Mouse (Mus musculus) liver, adult 2 months (tissue): ENCODE results near the gene Pxdc1. TPM values are rescaled to one million over a fixed set of nuclear protein-coding genes. Genes with fewer than 3 reads are reported as not detected.

Experiments
- DNase-seq: peaks from one replicate; pipeline ENCODE4 v3.0.0-alpha.2; 2011; ENCODE audit warnings: low read depth, low spot score; ENCODE audit errors: extremely low read depth
- H3K27ac ChIP-seq: fragments of 200-500 bp; replicated peaks from 2 replicates; pipeline ENCODE4 v1.5.1; 2012; ENCODE audit warnings: low read depth, mild to moderate bottlenecking, control low read depth, inconsistent platforms, low read length; ENCODE audit not compliant: insufficient read depth
- H3K27me3 ChIP-seq: fragments of 200-500 bp; 2 replicates; pipeline ENCODE4 v1.6.1; 2012; ENCODE audit warnings: mild to moderate bottlenecking, moderate library complexity, low read length, inconsistent platforms; ENCODE audit not compliant: control insufficient read depth, insufficient read depth
- H3K36me3 ChIP-seq: fragments of 200-500 bp; 2 replicates; pipeline ENCODE4 v1.6.1; 2012; ENCODE audit warnings: low read length, inconsistent platforms; ENCODE audit not compliant: control insufficient read depth, insufficient read depth
- H3K4me1 ChIP-seq: fragments of 200-500 bp; 2 replicates; pipeline ENCODE4 v1.6.1; 2011; ENCODE audit warnings: low read length; ENCODE audit not compliant: control insufficient read depth, insufficient read depth
- H3K4me3 ChIP-seq: fragments of 200-500 bp; 2 replicates; pipeline ENCODE4 v1.5.1; 2011; ENCODE audit warnings: low read depth, mild to moderate bottlenecking, control low read depth, low read length, moderate library complexity; ENCODE audit not compliant: insufficient read depth
- H3K79me2 ChIP-seq: fragments of 200-500 bp; 2 replicates; pipeline ENCODE4 v1.6.1; 2012; ENCODE audit warnings: inconsistent platforms, mild to moderate bottlenecking, low read length, moderate library complexity; ENCODE audit not compliant: control insufficient read depth, insufficient read depth
- H3K9ac ChIP-seq: fragments of 200-500 bp; 2 replicates; pipeline ENCODE4 v1.6.1; 2012; ENCODE audit warnings: low read depth, mild to moderate bottlenecking, control low read depth, inconsistent platforms, low read length
- CTCF ChIP-seq: fragments of 200-500 bp; IDR thresholded peaks from 2 replicates; pipeline ENCODE4 v1.5.1; 2011; ENCODE audit warnings: low read depth, low read length, control low read depth
- POLR2A ChIP-seq: fragments of 200-500 bp; IDR thresholded peaks from 2 replicates; pipeline ENCODE4 v1.6.1; 2011; ENCODE audit warnings: low read length, control low read depth; ENCODE audit not compliant: insufficient read depth; ENCODE audit errors: extremely low read depth
- WGBS: fragments of 180-500 bp; shearing (Covaris S2); methylation state at CpG from one replicate; pipeline ENCODE4 v1.1.7; 2018; 5-methylcytosine and 5-hydroxymethylcytosine counted together
- polyA plus RNA-seq: library from polyadenylated mRNA; depleted of rRNA; stranded (reverse); fragments of >200 nt; gene quantifications from 2 replicates; pipeline ENCODE4 v1.2.3, GENCODE M21; 2012
- total RNA-seq: library from RNA; depleted of rRNA; stranded (reverse); fragments of >200 nt; gene quantifications from 2 replicates; pipeline ENCODE4 v1.2.3, GENCODE M21; 2014

Gene Pxdc1
- total and polyA plus RNA-seq, 2 experiments, result 93.8 to 108 TPM

DNA sequence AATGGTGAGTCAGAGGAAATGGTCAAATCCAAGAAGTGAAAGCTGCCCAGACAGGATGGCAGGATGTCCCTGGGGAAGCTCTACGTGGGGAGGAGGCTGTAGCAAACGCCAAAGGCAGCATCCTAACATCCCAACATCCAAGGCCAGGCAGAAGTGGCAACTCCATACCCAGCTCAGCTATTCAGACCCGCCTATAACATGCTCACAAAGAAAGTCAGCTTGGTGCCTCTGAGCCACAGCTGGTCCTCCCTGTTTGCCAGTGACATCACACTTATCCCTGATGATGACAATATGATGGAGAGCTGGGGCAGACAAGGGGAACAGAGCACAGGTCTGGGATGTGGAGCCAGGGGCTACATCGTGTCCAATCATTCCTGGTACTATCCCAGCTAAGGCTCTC, 5.5 kb downstream of the Pxdc1 start:
- 36% methylated on average over 4 of the region's 4 CpGs for WGBS
- no peak for DNase-seq
- H3K36me3 ChIP-seq, result no peaks in the 10 kb centered on the region; the same call in 1 of the 2 replicates
- no peak overlapping the region for H3K4me3 ChIP-seq
- peaks cover 44% of the 10 kb centered on the region for H3K4me1 ChIP-seq
- H3K27me3 ChIP-seq, result no peaks in the 10 kb centered on the region
- H3K27ac ChIP-seq, result no peak overlapping the region
- H3K79me2 ChIP-seq, result peaks cover 46% of the 10 kb centered on the region
- no peak overlapping the region for H3K9ac ChIP-seq
- TF ChIP-seq POLR2A (no peak), CTCF (no peak)

- Histone ChIP-seq H3K4me1 (peaks cover 44% of the 10 kb centered on the region), H3K27ac (no peak overlapping the region), H3K4me3 (no peak overlapping the region), H3K36me3 (no peaks in the 10 kb centered on the region; the same call in 1 of the 2 replicates), H3K9ac (no peak overlapping the region), H3K27me3 (no peaks in the 10 kb centered on the region), H3K79me2 (peaks cover 45% of the 10 kb centered on the region)
- DNase-seq, result peak; percentile 44
- TF ChIP-seq CTCF (no peak), POLR2A (no peak)
- whole genome bisulfite sequencing, result 34% methylated on average over 8 of the region's 8 CpGs
These were observed 6.1 kb downstream of the Pxdc1 start for GRCm38 (mm10) chr13:34647221-34647620.

DNA sequence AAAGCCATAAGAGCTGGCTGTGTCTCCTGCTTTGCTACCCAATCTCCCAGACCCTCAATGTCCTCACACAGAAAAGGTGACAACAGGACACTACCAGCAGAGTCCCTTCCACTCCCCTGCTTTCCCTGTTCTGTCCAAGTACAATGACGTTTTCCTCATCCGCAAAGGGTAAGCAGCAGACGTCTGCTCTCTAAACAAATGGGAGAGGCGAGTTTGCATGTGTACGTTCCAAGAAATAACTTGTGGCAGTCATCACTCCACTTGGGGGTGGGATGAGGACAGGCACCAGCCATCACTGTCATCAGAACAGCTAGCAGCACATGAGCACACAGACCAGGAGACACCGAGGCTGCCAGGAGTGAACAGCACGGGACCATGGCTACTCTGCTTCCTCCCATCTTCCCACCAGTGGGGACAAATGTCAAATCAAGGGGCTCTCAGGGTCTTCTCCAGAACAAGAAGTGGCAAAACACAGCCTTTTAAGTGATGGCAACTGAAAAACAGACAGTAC, 7.0 kb downstream of the Pxdc1 start:
- Histone ChIP-seq H3K36me3 (no peaks in the 10 kb centered on the region; the same call in 1 of the 2 replicates), H3K27ac (no peak overlapping the region), H3K4me3 (no peak overlapping the region), H3K9ac (no peak overlapping the region), H3K79me2 (peaks cover 48% of the 10 kb centered on the region), H3K27me3 (no peaks in the 10 kb centered on the region), H3K4me1 (peaks cover 44% of the 10 kb centered on the region)
- 33% methylated on average over 7 of the region's 7 CpGs for WGBS
- no peak for DNase-seq
- TF ChIP-seq POLR2A (no peak), CTCF (no peak)

GRCm38 (mm10) chr13:34645519-34645918, 7.8 kb downstream of the Pxdc1 start:
- Histone ChIP-seq H3K27me3 (no peaks in the 10 kb centered on the region), H3K36me3 (no peaks in the 10 kb centered on the region; the same call in 1 of the 2 replicates), H3K4me3 (no peak overlapping the region), H3K9ac (no peak overlapping the region), H3K4me1 (peaks cover 44% of the 10 kb centered on the region), H3K27ac (no peak overlapping the region), H3K79me2 (peaks cover 51% of the 10 kb centered on the region)
- no peak for TF ChIP-seq POLR2A
- no peak for TF ChIP-seq CTCF
- no peak for DNase-seq
- 79% methylated on average over 5 of the region's 5 CpGs for WGBS

DNA sequence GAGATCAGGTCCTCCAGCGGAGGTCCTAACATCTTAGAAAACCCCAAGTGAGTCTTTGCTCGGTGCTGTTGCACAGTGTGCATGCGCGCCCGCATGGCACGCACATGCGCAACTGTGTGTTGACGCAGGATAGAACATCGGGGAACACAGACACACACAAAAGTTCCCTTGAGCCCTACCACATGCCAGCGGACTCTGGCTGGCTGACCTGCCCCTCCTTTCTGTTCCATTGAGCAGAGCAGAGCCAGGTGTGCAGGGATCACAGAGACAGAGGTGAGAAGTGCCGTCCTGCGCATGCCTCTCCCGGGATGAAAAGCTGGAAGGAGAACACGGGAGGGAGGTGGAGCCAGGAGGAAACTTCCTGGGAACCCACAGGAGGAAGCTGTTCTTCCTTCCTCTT, 8.9 kb downstream of the Pxdc1 start:
- Histone ChIP-seq H3K27ac (0 out of 2 replicates have a peak overlapping the region, but pooled peaks have one; percentile 14), H3K27me3 (no peaks in the 10 kb centered on the region), H3K79me2 (peaks cover 50% of the 10 kb centered on the region), H3K4me3 (no peak overlapping the region), H3K4me1 (peaks cover 36% of the 10 kb centered on the region), H3K36me3 (peaks cover under 1% of the 10 kb centered on the region), H3K9ac (no peak overlapping the region)
- no peak for TF ChIP-seq POLR2A
- TF ChIP-seq CTCF, result no peak
- peak; percentile 89 for DNase-seq
- 38% methylated on average over 14 of the region's 14 CpGs for WGBS

GRCm38 (mm10) chr13:34643926-34644325, 9.4 kb downstream of the Pxdc1 start:
- Histone ChIP-seq H3K27ac (0 out of 2 replicates have a peak overlapping the region, but pooled peaks have one; percentile 14), H3K4me1 (peaks cover 33% of the 10 kb centered on the region), H3K9ac (no peak overlapping the region), H3K4me3 (no peak overlapping the region), H3K79me2 (peaks cover 48% of the 10 kb centered on the region), H3K27me3 (no peaks in the 10 kb centered on the region), H3K36me3 (peaks cover 4% of the 10 kb centered on the region)
- whole genome bisulfite sequencing, result 75% methylated on average over 4 of the region's 4 CpGs
- no peak for DNase-seq
- TF ChIP-seq POLR2A (no peak), CTCF (no peak)
